Mouse (Mus musculus) bone marrow, adult 2 months (tissue): Measurements from ENCODE around the gene Acyp2.

Experiments used
- CTCF ChIP-seq: fragments of 200-500 bp; IDR thresholded peaks from 2 replicates; pipeline ENCODE4 v1.5.1; 2011; ENCODE audit warnings: low read length, control low read depth; ENCODE audit not compliant: control insufficient read depth, insufficient read depth
- POLR2A ChIP-seq: fragments of 200-500 bp; IDR thresholded peaks from 2 replicates; pipeline ENCODE4 v1.6.1; 2011; ENCODE audit warnings: low read depth, mild to moderate bottlenecking, control low read depth, low read length, borderline replicate concordance; ENCODE audit not compliant: control insufficient read depth

- TF ChIP-seq POLR2A (no peak), CTCF (no peak)
Observed at GRCm38 (mm10) chr11:30560215-30560614, 89.2 kb downstream of the Acyp2 start.
